Mouse (Mus musculus): ENCODE data around the gene Utp6. TPM values are rescaled to one million over a fixed set of nuclear protein-coding genes. Genes with fewer than 3 reads are reported as not detected.

Utp6 gene
- total and polyA plus RNA-seq, 3 experiments: 78.8 to 148 (median 117) TPM

- TF ChIP-seq SMC3 (IDR thresholded peaks at IDR 0.05; ENCODE audit: low read depth, low read length) (no peak), MAZ (IDR thresholded peaks at IDR 0.05; ENCODE audit: low read depth, low read length) (no peak), CTCF (conservative IDR thresholded peaks at IDR 0.05 in 1 of 2, IDR thresholded peaks at IDR 0.05 in 1 of 2; ENCODE audit: low read depth in 2 of 2, low read length in 2 of 2) (no peak), RCOR1 (conservative IDR thresholded peaks at IDR 0.05; ENCODE audit: low read depth, low read length) (no peak), BHLHE40 (IDR thresholded peaks at IDR 0.05; ENCODE audit: low read depth, low read length) (no peak), HCFC1 (IDR thresholded peaks at IDR 0.05; ENCODE audit: low read depth, low read length) (no peak), CHD1 (IDR thresholded peaks at IDR 0.05; ENCODE audit: low read depth, low read length) (no peak), USF2 (conservative IDR thresholded peaks at IDR 0.05; ENCODE audit: low read depth, low read length) (no peak), ZKSCAN1 (IDR thresholded peaks at IDR 0.05; ENCODE audit: borderline replicate concordance, low read depth, low read length) (no peak), E2F4 (IDR thresholded peaks at IDR 0.05; ENCODE audit: insufficient replicate concordance, low read depth, low read length) (no peak), TCF12 (IDR thresholded peaks at IDR 0.05; ENCODE audit: low read depth, low read length) (no peak), SIN3A (IDR thresholded peaks at IDR 0.05; ENCODE audit: low read length) (no peak), ZC3H11A (IDR thresholded peaks at IDR 0.05; ENCODE audit: low read depth, low read length) (no peak), EP300 (IDR thresholded peaks at IDR 0.05; ENCODE audit: low read length) (no peak)
- DNase-seq (ENCODE audit: extremely low read depth): no peak
- peaks cover 2% of the 10 kb centered on the region for H3K27me3 ChIP-seq (replicated peaks)
- H3K4me2 ChIP-seq (ENCODE audit: insufficient read depth, low read depth, poor library complexity, severe bottlenecking): no peak overlapping the region
- H3K36me3 ChIP-seq (replicated peaks in 1 of 2; ENCODE audit: control insufficient read depth in 1 of 2, insufficient read depth in 1 of 2, low read length in 1 of 2): no peaks in the 10 kb centered on the region
- no peak overlapping the region for H3K4me3 ChIP-seq (replicated peaks in 1 of 3; ENCODE audit: low read depth in 2 of 3, low read length in 2 of 3, poor library complexity in 1 of 3)
- no peaks in the 10 kb centered on the region for H3K4me1 ChIP-seq (ENCODE audit: control insufficient read depth in 1 of 2, insufficient read depth in 2 of 2)
- no peaks in the 10 kb centered on the region for H3K79me2 ChIP-seq (replicated peaks; ENCODE audit: control insufficient read depth, extremely low read depth, insufficient read depth, poor library complexity, severe bottlenecking)
- H3K27ac ChIP-seq (ENCODE audit: insufficient read depth, low read depth): no peak overlapping the region
- in situ Hi-C loops (cut with MboI; ENCODE audit: low pct_ligation_motif_present, low pct_unique_long_range_greater_than_20kb, low sequenced_read_pairs) (no loop called here), dilution Hi-C loops (cut with MboI; ENCODE audit: extremely low pct_ligation_motif_present, extremely low pct_unique_long_range_greater_than_20kb, low sequenced_read_pairs) (no loop called here)
- no peaks in the 10 kb centered on the region for H3K9me3 ChIP-seq (replicated peaks; ENCODE audit: low read length)
- no peak overlapping the region for H3K9ac ChIP-seq (ENCODE audit: insufficient read depth, low read depth)
Measured at GRCm38 (mm10) chr11:79892259-79892658, 69.9 kb downstream of the Utp6 start.

- Histone ChIP-seq H3K79me2 (replicated peaks; ENCODE audit: control insufficient read depth, extremely low read depth, insufficient read depth, poor library complexity, severe bottlenecking) (no peaks in the 10 kb centered on the region), H3K4me3 (replicated peaks in 1 of 3; ENCODE audit: low read depth in 2 of 3, low read length in 2 of 3, poor library complexity in 1 of 3) (no peak overlapping the region), H3K27ac (ENCODE audit: insufficient read depth, low read depth) (no peak overlapping the region), H3K36me3 (replicated peaks in 1 of 2; ENCODE audit: control insufficient read depth in 1 of 2, insufficient read depth in 1 of 2, low read length in 1 of 2) (no peaks in the 10 kb centered on the region), H3K4me2 (ENCODE audit: insufficient read depth, low read depth, poor library complexity, severe bottlenecking) (no peak overlapping the region), H3K27me3 (replicated peaks) (peaks cover 2% of the 10 kb centered on the region), H3K4me1 (ENCODE audit: control insufficient read depth in 1 of 2, insufficient read depth in 2 of 2) (no peaks in the 10 kb centered on the region), H3K9me3 (replicated peaks; ENCODE audit: low read length) (no peaks in the 10 kb centered on the region), H3K9ac (ENCODE audit: insufficient read depth, low read depth) (no peak overlapping the region)
- dilution Hi-C loops (cut with MboI; ENCODE audit: extremely low pct_ligation_motif_present, extremely low pct_unique_long_range_greater_than_20kb, low sequenced_read_pairs) (no loop called here), in situ Hi-C loops (cut with MboI; ENCODE audit: low pct_ligation_motif_present, low pct_unique_long_range_greater_than_20kb, low sequenced_read_pairs) (no loop called here)
- TF ChIP-seq MAX (IDR thresholded peaks at IDR 0.05; ENCODE audit: low read length) (no peak), ZKSCAN1 (IDR thresholded peaks at IDR 0.05; ENCODE audit: borderline replicate concordance, low read depth, low read length) (no peak), MAFK (IDR thresholded peaks at IDR 0.05; ENCODE audit: insufficient replicate concordance, low read length) (peak; percentile 95)
- no peak for DNase-seq (ENCODE audit: extremely low read depth)
Measured at GRCm38 (mm10) chr11:79890822-79891221, 71.4 kb downstream of the Utp6 start.
